In the genomic region with DNA sequence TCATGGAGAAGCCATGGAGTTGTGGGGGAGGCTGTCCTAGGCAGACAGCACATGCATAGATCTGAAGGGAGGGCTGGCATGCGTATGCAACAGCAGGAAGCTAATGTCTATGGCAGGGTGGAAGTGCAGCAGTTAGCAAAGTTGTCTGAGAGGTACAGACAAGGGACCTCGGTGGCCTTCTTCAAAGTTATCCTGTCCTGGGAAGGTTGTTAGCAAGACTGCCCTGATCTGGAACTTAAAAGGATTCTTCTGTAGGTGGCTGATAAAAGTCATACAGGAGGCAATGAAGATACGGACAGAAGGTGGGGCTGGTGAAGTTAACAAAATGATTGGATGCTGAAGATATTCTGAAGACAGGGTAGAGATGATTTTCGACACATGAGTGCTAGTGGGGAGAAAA, we compare ENCODE assay signal across 21 mouse cellular contexts. TPM values are rescaled to one million over a fixed set of nuclear protein-coding genes. Genes with fewer than 3 reads are reported as not detected.
DNase-seq lines count a peak whose midpoint lies in the region; ATAC-seq and TF ChIP-seq lines count a peak whose summit lies in the region.
"Had no signal": no experiment of that assay in that cellular context is flagged by ENCODE, and none has a peak within 500 bp of the region (broad histone marks: within the 10 kb centered on the region; RNA-seq: fewer than 3 reads in every experiment).

No protein-coding gene starts in this region.

- peaks cover 34% of the 10 kb centered on the region for H3K4me1 ChIP-seq in liver, embryonic 13.5 days (replicated peaks)
- no peaks in the 10 kb centered on the region for H3K4me1 ChIP-seq in midbrain, embryonic 10.5 days
- H3K4me1 ChIP-seq: embryonic facial prominence, embryonic 13.5 days; limb, embryonic 10.5 days; neural tube, embryonic 12.5 days had no signal

- peak; percentile 91 for ATAC-seq in liver, embryonic 13.5 days (ENCODE audit: low read depth)
- ATAC-seq in megakaryocyte progenitor cell, adult 5-6 weeks (replicated peaks; ENCODE audit: poor library complexity) = peak; percentile 78
- ATAC-seq: hindbrain, postnatal 0 days; intestine, postnatal 0 days; midbrain, embryonic 13.5 days had no signal

- H3K36me3 ChIP-seq in liver, embryonic 13.5 days = peaks cover 73% of the 10 kb centered on the region
- H3K36me3 ChIP-seq in midbrain, embryonic 10.5 days = peaks cover 7% of the 10 kb centered on the region
- H3K36me3 ChIP-seq: heart, embryonic 15.5 days; limb, embryonic 10.5 days had no signal

- 25% methylated on average over 4 of the region's 4 CpGs for WGBS in liver, embryonic 13.5 days (ENCODE audit: insufficient replicate concordance)
- WGBS in midbrain, embryonic 10.5 days = 86% methylated on average over 4 of the region's 4 CpGs

- no peak for DNase-seq in layer of hippocampus, adult 2 months (ENCODE audit: low spot score in 2 of 2)
- no peak for DNase-seq in layer of hippocampus, adult 9-10 months (ENCODE audit: low spot score)
- DNase-seq in c-Kit-positive CD71-positive TER-119-positive erythroid progenitor cells, embryonic 14.5 days (ENCODE audit: low spot score) = peak; percentile 66
- DNase-seq in liver, embryonic 13.5 days = peak; percentile 60
- no peak for DNase-seq in midbrain, embryonic 10.5 days (ENCODE audit: low spot score)
- no peak for DNase-seq in cerebellum, adult 9-11 months
- DNase-seq: cerebellum, postnatal 10 days; gastrocnemius, postnatal 25 days; lung, adult 2 months; lung, postnatal 36 days; right cerebral cortex, adult 18-20 months; thymus, adult 2 months had no signal

- no peak for TF ChIP-seq CTCF in layer of hippocampus, adult 2 months (conservative IDR thresholded peaks at IDR 0.05)

- H3K27ac ChIP-seq in layer of hippocampus, adult 2 months = peak overlapping the region; percentile 39; the same call in 1 of the 2 replicates
- H3K27ac ChIP-seq in liver, embryonic 13.5 days = peak overlapping the region; percentile 91
- no peak overlapping the region for H3K27ac ChIP-seq in midbrain, embryonic 10.5 days (replicated peaks)
- H3K27ac ChIP-seq: embryonic facial prominence, embryonic 13.5 days; heart, embryonic 15.5 days; hindbrain, postnatal 0 days; limb, embryonic 10.5 days; midbrain, embryonic 13.5 days; neural tube, embryonic 12.5 days had no signal

- no peaks in the 10 kb centered on the region for H3K9me3 ChIP-seq in liver, embryonic 13.5 days (replicated peaks)
- no peaks in the 10 kb centered on the region for H3K9me3 ChIP-seq in midbrain, embryonic 10.5 days (replicated peaks)
- H3K9me3 ChIP-seq: embryonic facial prominence, embryonic 13.5 days; heart, embryonic 15.5 days; limb, embryonic 10.5 days; midbrain, embryonic 13.5 days; neural tube, embryonic 12.5 days had no signal

- peak overlapping the region; percentile 42; the same call in 1 of the 2 replicates for H3K4me2 ChIP-seq in liver, embryonic 13.5 days
- H3K4me2 ChIP-seq: embryonic facial prominence, embryonic 13.5 days; heart, embryonic 15.5 days; midbrain, embryonic 13.5 days; neural tube, embryonic 12.5 days had no signal

- H3K9ac ChIP-seq in liver, embryonic 13.5 days = peak overlapping the region; percentile 49
- H3K9ac ChIP-seq: embryonic facial prominence, embryonic 13.5 days; heart, embryonic 15.5 days; midbrain, embryonic 13.5 days; neural tube, embryonic 12.5 days had no signal

- no peak overlapping the region for H3K4me3 ChIP-seq in layer of hippocampus, adult 2 months
- no peak overlapping the region for H3K4me3 ChIP-seq in liver, embryonic 13.5 days (replicated peaks)
- no peak overlapping the region for H3K4me3 ChIP-seq in midbrain, embryonic 10.5 days
- H3K4me3 ChIP-seq: embryonic facial prominence, embryonic 13.5 days; heart, embryonic 15.5 days; limb, embryonic 10.5 days; midbrain, embryonic 13.5 days; neural tube, embryonic 12.5 days had no signal

- H3K27me3 ChIP-seq in liver, embryonic 13.5 days = no peaks in the 10 kb centered on the region
- H3K27me3 ChIP-seq in midbrain, embryonic 10.5 days (ENCODE audit: low read depth, poor library complexity, severe bottlenecking) = no peaks in the 10 kb centered on the region
- H3K27me3 ChIP-seq: CH12.LX; embryonic facial prominence, embryonic 13.5 days; heart, embryonic 15.5 days; midbrain, embryonic 13.5 days; neural tube, embryonic 12.5 days had no signal

RNA-seq across cellular contexts. Expression of gene Hbp1, which starts 16.1 kb away (rescaled TPM):
- total RNA-seq in layer of hippocampus, adult 2 months (2021) = 10 to 100 TPM; 26.4 to 28.8 TPM
- polyA plus RNA-seq in liver, embryonic 13.5 days (2015; fragmentation: Nextera tagmentation; extraction: Ambion mirVana) = 33.3 and 38.7 TPM in 2 replicates
- 48.7 and 52.9 TPM in 2 replicates for total RNA-seq in megakaryocyte progenitor cell, adult 5-6 weeks (2015)
- total RNA-seq in megakaryocyte progenitor cell, adult 5-6 weeks (2017) = 43.6 and 46.8 TPM in 2 replicates
- polyA plus RNA-seq in midbrain, embryonic 10.5 days (2016; fragmentation: Nextera tagmentation; extraction: Ambion mirVana) = 78.2 and 88.1 TPM in 2 replicates

Comparison
In these comparisons a context has a peak if more than half of its experiments do, and no peak if none do; other contexts are left out.
1. DNase-seq: peak in c-Kit-positive CD71-positive TER-119-positive erythroid progenitor cells, embryonic 14.5 days (single experiment) and liver, embryonic 13.5 days (single experiment); none in layer of hippocampus, adult 2 months (0 of 2), layer of hippocampus, adult 9-10 months (single experiment), midbrain, embryonic 10.5 days (single experiment) and cerebellum, adult 9-11 months (single experiment).